Mouse (Mus musculus): ENCODE results near the gene Pprc1.

The Pprc1 gene

GRCm38 (mm10) chr19:46119458-46119857, 74.8 kb downstream of the Pprc1 start:
- no peak for DNase-seq (ENCODE audit: low spot score in 2 of 2)

DNA sequence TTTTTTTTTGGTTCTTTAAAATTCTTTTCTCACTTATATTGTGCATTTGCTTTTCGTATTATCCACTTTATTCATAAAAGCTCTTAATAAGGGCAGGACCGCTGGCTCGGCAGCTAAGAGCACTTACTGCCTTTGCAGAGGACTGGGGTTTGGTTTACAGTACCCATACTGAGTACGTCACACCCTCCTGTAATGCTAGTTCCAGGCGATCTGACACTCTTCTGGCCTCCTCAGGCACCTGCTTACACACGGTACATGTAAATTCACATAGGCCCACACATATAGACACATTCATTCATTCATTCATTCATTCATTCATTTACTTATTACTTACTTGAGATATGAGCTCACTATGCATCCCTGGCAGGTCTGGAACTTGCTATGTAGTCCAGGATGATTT, 76.2 kb downstream of the Pprc1 start:
- no peak for DNase-seq (ENCODE audit: low spot score in 2 of 2)
